Mouse (Mus musculus) spleen, adult 18-20 months (tissue): ENCODE measurements at regions not wholly inside any gene's neighbourhood (a gene's known extent, or its start where the extent isn't known, plus 50 kb on each side); places are given as distances from the start of the nearest gene placed in this dataset.
A peak's percentile ranks its signal among the peaks of the same experiment; 100 is the strongest.

Experiments
- DNase-seq, 2 experiments: peaks; one replicate each; pipeline ENCODE4 v3.0.0; 2022; ENCODE audit warnings: mixed read lengths in 2 of 2

DNA sequence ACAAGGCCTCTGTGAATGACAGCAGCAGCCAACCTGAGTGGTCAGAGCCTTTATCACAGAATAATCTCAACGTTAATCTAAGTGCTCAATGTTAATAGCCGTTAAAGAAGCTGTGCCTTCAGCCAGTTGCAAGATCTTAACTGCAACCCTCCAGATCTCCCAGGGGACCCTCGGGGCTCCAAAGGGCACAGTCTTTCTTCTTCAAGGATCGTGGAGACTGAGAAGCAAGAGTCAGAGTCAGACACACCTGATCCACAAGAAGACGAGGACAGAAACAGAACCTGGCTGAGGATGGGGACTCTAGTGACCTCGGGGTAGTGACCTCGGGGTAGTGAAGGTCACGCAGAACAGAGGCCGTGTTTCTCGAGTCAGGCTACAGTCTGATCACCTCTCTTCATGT is 206.0 kb downstream of the Sptssa start:
- no peak for DNase-seq

DNA sequence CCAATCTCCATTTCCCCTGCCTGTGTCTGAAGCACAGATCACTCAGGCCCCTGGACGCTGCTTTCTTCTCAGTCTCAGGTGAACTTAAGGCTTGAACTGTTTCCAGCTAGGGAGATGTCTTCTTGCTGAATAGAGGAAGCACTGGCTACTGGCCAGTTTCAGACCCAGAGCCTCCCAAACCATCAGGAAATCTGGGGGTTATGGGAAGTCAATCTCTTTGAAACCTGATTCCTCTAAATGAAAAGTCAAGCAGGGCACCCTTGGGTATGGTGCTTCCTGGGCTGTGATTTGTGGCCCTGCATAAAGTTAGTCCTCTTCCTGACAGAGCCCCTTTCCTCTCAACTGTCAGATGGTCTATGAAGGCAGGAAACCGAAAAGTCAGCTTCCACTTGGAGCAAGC is 208.2 kb downstream of the Sptssa start:
- no peak for DNase-seq

GRCm38 (mm10) chr12:54447354-54447753 is 209.0 kb downstream of the Sptssa start:
- no peak for DNase-seq

DNA sequence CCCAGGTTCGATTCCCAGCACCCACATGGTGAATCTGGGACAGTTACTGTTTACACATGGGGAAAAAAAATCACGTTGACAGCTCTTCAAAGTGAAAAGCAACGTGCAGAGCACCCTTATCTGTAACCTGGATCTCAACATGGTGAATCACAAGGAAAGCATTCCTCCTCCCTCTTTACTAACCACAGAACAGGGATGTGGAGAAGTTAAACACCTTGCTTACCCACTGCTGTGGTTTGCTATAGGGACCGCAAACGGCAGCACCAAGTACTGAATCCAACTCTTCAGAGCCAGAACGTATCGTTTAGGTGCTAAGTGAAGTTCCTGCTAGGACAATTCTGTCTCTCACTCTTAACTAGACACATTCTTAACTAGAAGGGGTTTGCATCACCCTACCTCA is 210.0 kb downstream of the Sptssa start:
- no peak for DNase-seq

GRCm38 (mm10) chr12:54444416-54444815 is 212.0 kb downstream of the Sptssa start:
- DNase-seq = no peak

GRCm38 (mm10) chr12:54443285-54443684 is 213.1 kb downstream of the Sptssa start:
- DNase-seq = no peak

GRCm38 (mm10) chr12:54442408-54442807 is 214.0 kb downstream of the Sptssa start:
- no peak for DNase-seq

DNA sequence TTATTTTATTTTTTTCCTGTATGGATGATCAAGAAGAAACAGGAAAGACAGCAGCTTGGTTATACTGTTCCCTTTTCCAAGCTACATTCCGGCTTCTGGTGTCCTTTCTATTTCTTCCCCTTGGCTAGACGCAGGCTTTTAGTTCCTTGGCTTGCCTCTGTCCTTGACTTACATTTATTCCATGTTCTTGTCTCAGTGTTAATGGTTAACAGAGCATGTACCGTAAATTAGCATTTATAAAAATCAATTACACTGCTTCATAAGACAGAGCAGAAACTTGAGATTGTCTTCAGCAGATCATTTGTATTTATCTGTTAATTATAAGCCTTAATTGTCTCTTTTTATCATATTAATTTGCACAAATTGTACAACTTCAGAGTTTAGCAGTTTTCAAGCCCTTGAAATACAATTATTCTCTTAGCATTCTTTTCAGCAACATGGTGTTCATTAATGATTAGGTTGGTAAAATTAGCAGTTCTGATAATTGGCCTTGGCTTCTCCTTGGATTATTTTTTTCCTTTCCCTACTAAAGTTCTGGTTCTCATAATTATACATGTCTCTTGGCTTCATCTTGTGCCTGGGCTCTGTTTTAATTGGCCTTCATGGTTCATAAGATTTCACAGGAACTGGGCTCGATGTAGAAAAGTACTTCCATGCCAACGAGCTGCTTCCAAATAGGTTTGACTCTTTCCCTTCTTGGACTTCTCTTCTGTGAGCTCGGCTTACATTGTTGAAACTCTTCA is 215.4 kb downstream of the Sptssa start:
- no peak for DNase-seq

DNA sequence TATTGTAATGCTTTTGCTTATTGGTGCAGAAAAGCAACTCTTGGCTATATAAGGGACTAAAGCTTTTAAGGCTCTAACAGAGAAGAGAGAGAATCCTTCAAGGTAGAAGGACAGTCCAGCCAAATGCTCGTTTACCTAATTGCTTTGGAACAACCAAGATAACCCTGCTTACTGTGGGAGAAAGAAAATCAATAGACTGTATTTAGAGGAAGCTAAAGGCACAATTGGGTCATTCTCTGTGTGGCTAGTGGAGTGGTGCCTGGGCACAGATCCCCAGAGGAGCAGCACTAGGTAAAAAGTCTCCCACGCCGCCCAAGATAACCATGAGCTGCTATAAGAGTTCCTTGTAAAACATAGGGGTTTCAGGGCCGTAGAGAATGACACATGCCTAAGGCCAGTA is 217.6 kb downstream of the Sptssa start:
- no peak for DNase-seq

DNA sequence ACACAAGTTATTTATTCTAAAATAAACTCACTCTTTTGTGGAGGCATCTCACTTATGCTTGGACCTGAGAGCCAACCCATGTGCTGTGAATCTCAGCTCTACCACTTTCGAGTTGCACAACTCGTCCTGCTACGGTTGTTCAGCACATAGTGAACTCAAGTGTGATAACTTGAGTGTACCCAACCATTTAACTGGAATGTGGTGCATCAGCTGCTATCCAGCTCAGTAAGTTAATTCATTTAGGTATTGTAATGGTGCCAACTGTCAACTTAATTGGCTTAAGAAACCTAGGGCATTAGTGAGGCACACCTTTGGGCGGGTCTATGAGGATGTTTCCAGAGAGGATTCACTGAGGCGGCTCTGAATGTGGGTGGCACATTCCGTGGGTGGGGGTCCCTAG is 221.6 kb upstream of the Egln3 start:
- DNase-seq = no peak

DNA sequence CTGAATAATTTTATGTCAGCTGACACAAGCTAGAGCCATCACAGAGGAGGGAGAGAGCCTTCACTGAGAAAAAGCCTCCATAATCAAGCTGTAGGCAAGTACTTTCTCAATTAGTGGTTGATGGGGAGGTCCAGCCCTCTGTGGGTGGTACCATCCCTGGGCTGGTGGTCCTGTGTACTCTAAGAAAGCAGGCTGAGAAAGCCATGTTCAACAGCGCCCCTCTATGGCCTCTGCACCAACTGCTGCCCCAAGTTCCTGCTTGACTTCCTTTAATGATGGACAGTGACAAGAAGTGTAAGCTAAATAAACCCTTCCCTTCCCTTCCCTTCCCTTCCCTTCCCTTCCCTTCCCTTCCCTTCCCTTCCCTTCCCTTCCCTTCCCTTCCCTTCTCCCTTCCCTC is 211.2 kb upstream of the Egln3 start:
- DNase-seq = no peak

DNA sequence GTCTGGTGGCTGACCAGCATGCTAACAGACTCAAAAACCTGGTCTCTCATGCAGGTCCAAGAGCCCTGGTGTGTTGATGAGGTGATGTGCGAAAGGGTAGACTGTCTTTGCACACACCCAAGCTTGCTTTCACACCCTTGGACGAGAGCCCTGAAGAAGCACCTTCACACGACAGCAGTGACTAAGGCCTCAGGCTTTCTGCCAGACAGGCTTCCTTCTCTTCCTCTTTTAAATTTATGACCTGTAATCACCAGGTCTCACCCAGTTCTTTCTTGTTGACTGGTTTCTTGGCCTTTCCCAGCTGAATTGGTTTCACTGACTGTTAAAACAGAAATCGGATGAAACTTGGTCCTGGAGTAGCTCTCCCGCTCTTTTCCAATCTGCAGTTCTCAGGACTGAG is 210.5 kb upstream of the Egln3 start:
- DNase-seq = no peak

DNA sequence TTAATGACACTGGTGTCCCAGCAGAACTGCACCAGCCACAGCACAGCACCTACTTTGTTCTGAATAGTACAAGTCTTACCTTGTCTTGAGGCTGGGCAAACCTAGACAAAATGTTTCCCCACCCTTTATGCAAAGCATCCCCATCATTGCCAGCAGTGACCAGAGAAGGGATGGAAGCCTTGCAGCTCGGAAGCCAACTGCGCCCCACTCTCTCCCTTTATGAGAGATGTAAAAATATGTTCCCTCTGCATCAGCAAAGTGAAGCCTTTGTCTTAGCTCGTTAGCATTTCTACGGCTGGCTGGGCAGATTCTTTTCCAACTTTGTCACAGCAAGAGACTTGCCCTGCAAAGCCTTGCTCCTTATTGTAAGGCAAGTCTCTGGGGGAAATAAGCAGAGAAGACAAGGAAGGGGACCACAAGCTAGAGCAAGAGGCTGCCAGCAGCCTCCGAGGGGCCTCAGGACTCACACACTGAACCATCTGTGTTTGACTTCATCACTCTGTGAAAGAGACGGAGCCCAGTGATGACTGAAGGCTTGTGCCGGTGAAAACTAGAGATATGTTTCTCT is 206.5 kb upstream of the Egln3 start:
- no peak for DNase-seq

- no peak for DNase-seq
Measured at GRCm38 (mm10) chr12:54408906-54409305, 205.2 kb upstream of the Egln3 start.

DNA sequence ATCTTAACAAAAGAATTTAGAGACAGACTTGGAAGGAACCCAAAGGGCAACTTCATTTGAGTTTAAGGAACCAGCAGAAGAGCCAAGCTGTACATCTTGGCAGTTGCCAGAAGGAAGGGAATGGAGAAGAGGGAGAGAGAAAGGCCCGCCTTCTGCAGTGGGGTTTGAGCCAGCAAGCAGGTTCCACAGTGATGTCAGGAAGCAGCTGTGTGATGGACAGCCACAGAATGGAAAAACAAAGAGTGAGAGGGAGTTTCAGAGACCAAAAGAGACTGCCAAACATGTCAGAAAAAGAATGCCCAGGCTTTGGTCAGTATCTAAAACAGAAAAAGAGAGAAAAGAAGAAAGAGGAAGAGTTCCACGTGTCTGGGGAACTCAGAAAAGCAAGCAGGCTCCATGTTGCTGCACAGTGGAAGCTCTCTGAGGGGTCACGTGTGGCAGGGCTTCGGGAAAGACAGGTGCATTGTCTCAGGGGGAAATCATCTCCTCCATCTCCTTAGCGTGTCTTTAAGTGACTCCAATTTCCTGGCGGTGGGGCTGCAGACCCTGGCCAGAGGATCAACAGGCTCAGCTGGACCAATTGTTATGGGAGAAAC is 203.7 kb upstream of the Egln3 start:
- no peak for DNase-seq

GRCm38 (mm10) chr12:54405066-54405465 is 201.4 kb upstream of the Egln3 start:
- peak; percentile 19 to 29 for DNase-seq

DNA sequence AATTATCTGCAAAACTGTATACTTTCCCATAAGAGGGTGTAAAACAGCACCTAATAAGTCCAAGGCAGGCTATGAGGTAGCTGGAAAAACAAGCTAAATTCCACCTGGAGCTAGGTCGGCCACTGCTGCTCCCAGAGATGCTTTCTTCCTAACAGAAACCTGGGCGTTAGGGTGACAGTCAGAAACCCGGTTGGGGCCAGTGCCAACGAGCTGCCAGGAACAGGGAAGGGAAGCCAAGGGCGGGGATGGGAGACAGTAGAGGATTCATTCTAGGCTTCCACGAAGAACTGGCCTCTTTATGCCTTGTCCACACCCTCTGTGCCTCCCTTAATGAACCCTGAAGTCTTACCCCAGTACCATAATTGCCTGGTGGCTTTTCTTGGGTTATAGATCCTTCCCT is 198.9 kb upstream of the Egln3 start:
- no peak for DNase-seq

DNA sequence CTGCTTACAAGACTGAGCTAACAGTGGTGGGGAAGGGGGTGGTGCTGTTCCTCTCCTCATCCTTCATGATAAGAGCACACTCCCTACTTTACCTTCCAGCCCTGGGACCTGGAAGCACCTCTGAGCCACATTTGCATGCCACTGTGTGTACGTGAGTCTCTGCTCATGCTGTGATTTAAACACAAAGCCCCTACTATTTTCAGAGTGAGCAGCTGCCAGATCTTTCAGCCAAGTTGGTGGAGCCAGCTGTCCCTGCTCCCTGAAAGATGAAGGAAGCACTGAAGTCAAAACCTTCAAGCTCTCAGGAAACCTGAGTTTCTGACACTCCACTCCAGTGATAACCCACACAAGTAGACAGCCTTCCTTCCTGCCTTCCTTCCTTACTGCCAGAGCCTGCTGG is 198.0 kb upstream of the Egln3 start:
- DNase-seq = no peak

- DNase-seq = no peak
Measured at GRCm38 (mm10) chr12:54400084-54400483, 196.4 kb upstream of the Egln3 start.

DNA sequence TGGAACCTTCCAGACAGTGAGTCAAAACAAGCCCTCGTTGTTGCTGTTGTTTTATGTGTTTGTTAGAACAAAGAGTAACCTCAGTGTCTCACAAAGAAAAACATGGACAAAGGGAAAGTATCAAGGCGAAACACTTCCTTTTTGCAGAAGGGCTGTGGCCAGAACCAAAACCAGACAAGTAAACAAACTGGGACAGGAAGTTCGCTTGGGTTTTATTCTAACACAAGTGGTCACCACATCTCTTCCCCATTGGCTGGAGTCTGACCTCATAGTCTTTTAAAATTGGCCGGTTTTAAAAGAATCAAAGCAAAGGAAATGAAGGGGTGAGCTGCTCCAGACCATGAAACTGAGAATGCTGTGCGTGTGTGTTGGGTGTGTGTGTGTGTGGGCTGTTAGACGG is 194.4 kb upstream of the Egln3 start:
- no peak for DNase-seq

GRCm38 (mm10) chr12:54396952-54397351 is 193.3 kb upstream of the Egln3 start:
- DNase-seq = no peak

DNA sequence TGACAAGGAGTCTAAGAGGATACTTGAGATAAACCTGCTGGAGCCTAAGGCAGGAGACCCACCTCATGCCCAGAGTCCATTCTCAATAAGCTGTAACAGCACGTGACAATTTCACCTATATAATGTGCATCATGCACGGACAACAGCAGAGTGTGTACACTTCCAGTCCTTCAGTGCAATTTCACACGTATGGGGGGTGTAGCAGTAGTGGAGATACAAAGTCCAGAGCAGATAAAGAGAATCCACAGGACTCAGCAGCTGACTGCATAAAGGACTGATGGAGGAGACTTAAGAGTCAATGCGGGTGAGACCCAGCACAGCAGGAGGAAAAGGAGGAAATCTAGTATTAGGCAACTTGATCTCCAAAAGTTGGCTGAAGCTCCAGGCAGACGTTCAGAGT is 192.7 kb upstream of the Egln3 start:
- DNase-seq = no peak

GRCm38 (mm10) chr12:54385401-54385800 is 181.7 kb upstream of the Egln3 start:
- DNase-seq = no peak

DNA sequence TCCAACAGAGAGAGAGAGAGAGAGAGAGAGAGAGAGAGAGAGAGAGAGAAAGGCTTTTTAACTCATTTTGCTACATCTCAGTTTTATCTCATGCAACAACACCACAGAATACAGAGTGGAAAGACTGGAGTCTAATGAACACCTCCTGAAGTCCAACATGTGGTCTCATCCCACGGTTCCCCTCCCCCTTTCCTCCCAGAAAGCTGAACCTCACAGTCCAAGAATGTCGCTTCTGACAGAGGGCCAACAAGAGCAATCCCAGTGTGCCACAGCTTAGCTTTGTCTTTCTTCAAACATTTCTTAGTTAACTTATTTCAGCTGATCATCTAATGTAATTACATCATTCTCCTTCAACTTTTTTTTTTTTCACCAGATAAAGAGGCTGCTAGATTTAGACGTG is 180.5 kb upstream of the Egln3 start:
- DNase-seq = no peak

DNA sequence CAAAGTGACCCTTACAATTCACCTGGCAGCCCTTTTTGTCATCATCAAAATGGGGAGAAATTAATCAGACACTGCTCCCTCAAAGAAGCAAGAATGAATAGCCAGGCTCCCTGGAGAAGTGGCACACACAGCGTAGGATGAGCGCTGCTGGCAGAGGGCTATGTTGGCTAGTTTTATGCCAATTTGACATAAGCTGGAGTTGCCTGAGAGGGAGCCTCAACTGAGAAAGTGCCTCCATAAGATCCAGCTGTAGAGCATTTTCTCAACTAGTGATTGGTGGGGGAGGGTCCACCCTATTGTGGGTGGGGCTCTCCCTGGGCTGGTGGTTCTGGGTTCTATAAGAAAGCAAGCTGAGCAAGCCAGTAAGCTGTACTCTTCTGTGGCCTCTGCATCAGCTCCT is 179.3 kb upstream of the Egln3 start:
- DNase-seq = no peak
